Mouse (Mus musculus) CD4-positive helper T cell, adult 2 months (primary cell): ENCODE measurements at regions not wholly inside any gene's neighbourhood (a gene's known extent, or its start where the extent isn't known, plus 50 kb on each side); places are given as distances from the start of the nearest gene placed in this dataset.

Experiments
- DNase-seq: peaks from one replicate; pipeline ENCODE4 v3.0.0-alpha.2; 2012; ENCODE audit warnings: low read depth, missing footprints, low spot score

GRCm38 (mm10) chr17:75756487-75756886, 204.7 kb upstream of the Fam98a start:
- no peak for DNase-seq

- DNase-seq = no peak
These were observed 164.7 kb upstream of the Fam98a start for GRCm38 (mm10) chr17:75716458-75716857.

GRCm38 (mm10) chr17:75714578-75714977, 162.8 kb upstream of the Fam98a start:
- DNase-seq = no peak

- DNase-seq = no peak
These were observed 162.3 kb upstream of the Fam98a start for GRCm38 (mm10) chr17:75714059-75714458.

- no peak for DNase-seq
These were observed 155.9 kb upstream of the Fam98a start for GRCm38 (mm10) chr17:75707687-75708086.

GRCm38 (mm10) chr17:75705357-75705756, 153.6 kb upstream of the Fam98a start:
- no peak for DNase-seq

GRCm38 (mm10) chr17:75703865-75704264, 152.1 kb upstream of the Fam98a start:
- no peak for DNase-seq

- DNase-seq = no peak
These were observed 145.0 kb upstream of the Fam98a start for GRCm38 (mm10) chr17:75696729-75697103.

GRCm38 (mm10) chr17:75696103-75696728, 144.5 kb upstream of the Fam98a start:
- DNase-seq = no peak

- no peak for DNase-seq
These were observed 134.2 kb upstream of the Fam98a start for GRCm38 (mm10) chr17:75685927-75686326.

GRCm38 (mm10) chr17:75646982-75647381, 95.2 kb upstream of the Fam98a start:
- no peak for DNase-seq

GRCm38 (mm10) chr17:75644698-75645097, 93.0 kb upstream of the Fam98a start:
- no peak for DNase-seq

GRCm38 (mm10) chr17:75642311-75642710, 90.6 kb upstream of the Fam98a start:
- DNase-seq = no peak

- no peak for DNase-seq
These were observed 89.3 kb upstream of the Fam98a start for GRCm38 (mm10) chr17:75641010-75641498.

GRCm38 (mm10) chr17:75640575-75640974, 88.8 kb upstream of the Fam98a start:
- DNase-seq = no peak

- DNase-seq = no peak
These were observed 78.1 kb upstream of the Fam98a start for GRCm38 (mm10) chr17:75629857-75630256.

- no peak for DNase-seq
These were observed 67.7 kb upstream of the Fam98a start for GRCm38 (mm10) chr17:75619472-75619871.

GRCm38 (mm10) chr17:75618514-75618913, 66.8 kb upstream of the Fam98a start:
- no peak for DNase-seq

GRCm38 (mm10) chr17:75617280-75617679, 65.5 kb upstream of the Fam98a start:
- DNase-seq = no peak

GRCm38 (mm10) chr17:75615335-75615734, 63.6 kb upstream of the Fam98a start:
- no peak for DNase-seq

GRCm38 (mm10) chr17:75603417-75604086, 51.8 kb upstream of the Fam98a start:
- no peak for DNase-seq
